Mouse (Mus musculus): ENCODE results near the gene Ncapd3. TPM values are rescaled to one million over a fixed set of nuclear protein-coding genes. Genes with fewer than 3 reads are reported as not detected.

Gene Ncapd3
- total RNA-seq, 2 experiments from 2014 or later = 8.7 to 12.0 TPM

DNA sequence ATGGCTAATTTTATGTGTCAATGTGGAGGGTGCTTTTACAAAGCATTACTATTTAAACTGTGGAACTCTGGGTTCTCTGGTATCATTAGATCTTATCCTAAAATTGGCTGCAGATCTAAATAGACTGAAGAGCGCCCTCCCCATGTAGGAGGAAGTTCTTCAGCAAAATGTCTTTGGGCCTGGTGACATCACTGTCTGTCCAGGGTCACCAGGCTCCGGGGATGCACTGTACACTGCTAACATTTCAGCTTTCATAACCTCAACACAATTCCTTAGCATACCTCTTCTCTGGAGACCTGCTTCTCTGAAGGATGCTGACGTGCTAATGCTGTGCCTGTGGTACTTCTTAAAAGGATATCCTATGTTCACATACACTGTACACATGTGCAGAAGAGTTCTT, 81.8 kb downstream of the Ncapd3 start:
- DNase-seq (ENCODE audit: low spot score in 2 of 2) = no peak

DNA sequence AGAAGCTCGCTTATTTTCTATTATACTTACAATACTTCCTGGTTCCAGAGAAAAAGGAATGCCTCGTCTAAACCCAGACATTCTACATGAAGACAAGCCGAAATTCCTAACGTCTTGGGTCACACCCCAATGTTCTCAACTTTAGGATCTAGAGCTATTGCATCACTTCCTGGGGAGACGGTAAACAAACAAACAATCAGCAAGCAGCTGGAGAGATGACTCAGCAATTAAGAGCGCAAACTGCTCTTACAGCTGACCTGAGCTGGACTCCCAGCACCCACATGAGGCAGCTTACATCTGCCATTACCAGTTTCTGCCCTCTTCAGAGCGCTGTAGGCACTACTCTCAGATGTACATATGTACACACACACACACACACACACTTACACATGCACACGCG, 91.3 kb downstream of the Ncapd3 start:
- DNase-seq (ENCODE audit: low spot score in 2 of 2) = no peak

DNA sequence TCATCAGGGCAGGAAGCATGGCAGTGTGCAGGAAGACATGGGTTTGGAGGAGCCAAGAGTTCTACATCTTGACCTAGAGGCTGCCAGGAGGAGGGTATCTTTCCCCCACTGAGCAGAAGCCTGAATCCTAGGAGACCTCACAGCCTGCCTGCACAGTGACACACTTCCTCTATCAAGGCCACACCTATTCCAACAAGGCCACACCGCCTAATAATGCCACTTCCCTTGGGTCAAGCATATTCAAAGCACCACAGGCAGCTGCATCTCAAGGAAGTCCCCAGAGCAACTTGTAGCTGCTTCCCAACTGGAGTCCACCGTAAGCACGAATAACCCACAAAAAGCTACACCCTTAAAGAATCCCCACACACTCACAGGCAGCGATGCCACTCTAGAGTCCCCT, 92.1 kb downstream of the Ncapd3 start:
- DNase-seq (ENCODE audit: low spot score in 2 of 2) = no peak

DNA sequence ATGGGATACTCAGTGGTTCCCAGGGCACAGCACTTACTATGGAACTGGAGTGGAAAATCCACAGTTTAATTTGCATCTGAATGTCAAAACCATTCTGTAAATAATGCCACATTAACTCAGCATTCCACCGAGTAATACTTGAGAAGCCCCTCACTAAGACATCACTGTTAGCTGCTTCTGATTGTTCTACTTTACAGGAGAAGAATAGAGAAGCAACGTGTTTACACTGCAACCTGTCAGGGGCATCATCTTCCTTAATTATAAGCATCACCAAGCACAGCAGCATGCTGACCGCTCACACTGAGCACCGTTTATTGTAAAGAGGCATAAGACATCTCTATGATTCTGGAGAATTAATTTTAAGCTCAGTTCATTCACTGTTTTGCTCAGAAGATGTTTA, 93.0 kb downstream of the Ncapd3 start:
- DNase-seq (ENCODE audit: low spot score in 2 of 2) = no peak

DNA sequence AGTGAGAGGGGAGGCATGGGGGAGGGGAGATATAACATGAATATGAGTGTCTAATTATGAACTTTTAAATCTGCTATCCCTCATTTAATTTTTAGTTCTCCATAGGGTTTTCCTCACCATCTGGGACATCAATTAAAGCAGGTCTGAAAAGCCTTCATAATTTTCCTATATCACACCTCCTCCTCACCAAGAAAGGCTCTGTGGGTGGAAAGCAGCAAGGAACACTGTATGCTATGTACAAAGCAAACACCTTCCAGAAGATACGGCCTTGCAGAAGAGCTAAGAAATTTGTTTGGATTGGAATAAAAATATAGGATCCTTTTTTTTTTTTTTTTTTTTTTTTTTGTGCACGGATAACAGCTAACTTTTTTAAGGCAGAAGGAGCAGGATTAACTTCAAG, 94.0 kb downstream of the Ncapd3 start:
- no peak for DNase-seq (ENCODE audit: low spot score in 2 of 2)

DNA sequence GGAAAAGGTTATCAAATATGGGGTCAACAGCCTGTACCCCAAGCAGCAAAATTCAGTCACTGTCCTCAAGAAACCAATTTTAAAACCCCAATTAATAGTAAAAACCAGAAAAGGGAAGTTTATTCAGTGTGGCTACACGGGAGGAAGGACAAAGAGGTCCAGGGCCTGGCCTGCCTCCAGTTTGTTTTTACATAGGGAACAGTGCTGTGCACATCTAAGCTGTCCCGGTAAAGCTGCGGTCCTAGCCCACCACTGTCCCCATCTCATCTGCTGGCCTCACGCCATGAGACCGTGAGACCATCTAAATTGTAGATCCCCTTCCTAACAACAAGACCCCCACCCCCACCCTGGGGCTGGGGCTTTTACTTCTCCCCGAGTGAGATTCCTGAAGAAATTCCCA, 95.5 kb downstream of the Ncapd3 start:
- DNase-seq (ENCODE audit: low spot score in 2 of 2) = no peak

DNA sequence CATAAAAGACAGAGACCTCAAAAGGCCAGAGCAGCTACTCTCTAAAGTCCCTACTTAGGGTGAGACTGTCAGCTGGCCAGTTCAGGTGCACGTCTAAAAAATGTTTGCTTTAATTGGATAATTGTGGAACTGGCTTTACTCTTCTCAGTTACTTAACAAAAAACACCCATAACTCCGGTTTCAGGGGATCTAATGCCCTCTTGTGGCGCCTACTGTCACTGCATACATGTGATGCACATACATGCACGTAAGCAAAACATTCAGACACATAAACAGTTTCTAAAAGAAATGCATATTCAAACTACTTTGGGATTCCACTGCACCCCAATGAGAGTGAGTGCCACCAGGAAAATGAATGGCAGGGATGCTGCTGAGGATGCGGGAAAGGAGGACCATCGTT, 96.6 kb downstream of the Ncapd3 start:
- DNase-seq (ENCODE audit: low spot score in 2 of 2) = no peak

DNA sequence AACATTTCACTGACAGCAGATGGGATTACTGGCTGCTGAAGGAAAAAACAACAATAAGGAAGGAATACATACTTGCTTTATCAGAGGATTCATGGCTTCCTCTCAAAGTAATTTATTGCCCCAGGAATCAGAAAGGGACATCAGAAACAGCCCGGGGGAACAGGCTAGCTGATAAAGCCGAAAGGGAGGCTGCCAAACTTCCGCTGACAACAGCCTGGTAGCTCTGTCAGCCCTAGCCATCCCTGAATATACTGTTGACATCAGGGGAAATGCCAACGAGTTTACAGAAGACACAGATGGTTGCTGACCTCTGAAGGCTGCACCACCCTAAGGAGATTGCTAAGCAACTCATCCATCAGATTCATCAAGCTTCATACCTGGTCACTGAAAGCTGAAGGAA, 98.7 kb downstream of the Ncapd3 start:
- no peak for DNase-seq (ENCODE audit: low spot score in 2 of 2)

DNA sequence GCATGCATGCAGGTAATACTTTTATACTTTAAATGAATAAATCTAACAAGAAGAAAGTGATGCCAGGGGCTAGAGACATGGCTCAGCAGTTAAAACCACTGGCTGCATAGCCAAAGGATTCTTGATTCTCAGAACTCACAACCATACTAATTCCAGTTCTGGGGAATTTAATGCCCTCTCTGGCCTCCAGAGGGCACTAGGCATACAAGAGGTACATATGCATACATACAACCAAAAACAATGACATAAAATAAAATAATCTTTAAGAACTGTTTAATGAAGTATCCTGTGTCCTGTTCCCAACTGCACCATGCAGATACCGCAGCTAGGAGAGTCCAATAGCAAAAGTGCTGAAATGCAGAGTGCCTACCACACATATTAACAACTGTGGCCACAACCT, 104.4 kb downstream of the Ncapd3 start:
- peak; percentile 40 to 48 for DNase-seq (ENCODE audit: low spot score in 2 of 2)

DNA sequence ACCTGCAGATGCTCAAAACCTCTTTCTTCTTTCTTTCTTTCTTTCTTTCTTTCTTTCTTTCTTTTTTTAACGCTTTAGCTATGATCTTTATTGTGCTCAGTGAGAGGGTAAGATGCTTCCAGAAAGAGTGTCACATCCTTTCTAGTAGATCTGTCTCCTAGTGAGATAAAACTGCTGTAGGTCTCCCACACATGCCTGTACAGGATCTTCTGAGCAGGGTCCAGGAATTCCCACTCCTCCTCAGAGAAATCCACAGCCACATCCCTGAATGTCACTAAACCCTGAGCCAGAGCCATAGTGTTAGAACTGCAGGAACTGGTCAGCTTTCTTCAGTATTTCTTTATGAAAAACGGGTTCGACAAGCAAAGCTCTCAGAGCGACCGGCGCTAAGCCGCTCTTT, 105.4 kb downstream of the Ncapd3 start:
- DNase-seq (ENCODE audit: low spot score in 2 of 2) = no peak

DNA sequence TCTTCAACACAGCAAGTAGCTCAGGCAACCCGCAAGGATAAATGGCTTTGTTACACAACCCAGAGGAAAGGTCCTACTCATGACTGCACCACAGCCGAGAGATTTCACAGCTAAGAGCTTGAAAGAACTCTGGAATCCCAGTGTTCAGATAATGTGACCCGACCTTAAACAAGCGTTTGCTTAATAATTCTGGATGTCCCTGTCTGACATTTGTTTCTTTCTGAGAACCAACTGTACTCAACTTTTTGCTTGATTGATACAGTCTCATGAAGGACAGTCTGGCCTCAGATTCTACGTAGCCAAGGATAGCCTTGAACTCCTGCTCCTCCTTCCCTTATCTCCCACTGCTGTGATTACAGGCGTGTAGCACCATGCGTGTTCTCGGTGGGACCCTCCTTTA, 106.7 kb downstream of the Ncapd3 start:
- DNase-seq (ENCODE audit: low spot score in 2 of 2) = no peak

DNA sequence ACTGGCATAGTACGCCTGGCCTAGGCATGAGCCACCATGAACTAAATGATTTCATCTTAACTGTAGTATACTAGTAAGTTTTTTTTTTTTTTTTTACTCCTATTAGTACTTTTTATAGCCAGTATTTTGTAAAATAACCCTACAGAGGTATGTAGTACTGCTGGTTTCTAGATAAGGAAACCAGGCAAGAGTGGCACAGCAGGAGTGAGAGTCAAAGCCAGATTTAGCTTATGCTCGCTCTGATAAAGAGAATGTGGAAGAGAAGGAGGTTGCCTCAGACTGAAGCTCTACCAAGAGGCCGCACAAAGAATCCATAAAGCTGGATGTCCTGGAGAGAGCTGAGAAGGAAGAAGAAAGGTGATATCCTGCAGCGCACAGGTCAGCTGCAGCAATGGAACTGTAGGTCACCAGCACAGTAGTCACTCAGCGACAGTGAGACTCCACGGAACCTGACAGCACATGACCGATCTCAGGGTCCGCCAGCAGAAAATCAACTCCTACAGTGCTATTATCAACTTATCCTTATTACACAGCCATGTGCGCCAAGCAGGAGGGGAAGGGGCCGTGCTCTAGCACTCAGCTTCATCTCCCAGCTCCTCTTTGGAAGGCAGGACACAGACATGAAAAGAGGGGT, 110.6 kb downstream of the Ncapd3 start:
- no peak for DNase-seq (ENCODE audit: low spot score in 2 of 2)

DNA sequence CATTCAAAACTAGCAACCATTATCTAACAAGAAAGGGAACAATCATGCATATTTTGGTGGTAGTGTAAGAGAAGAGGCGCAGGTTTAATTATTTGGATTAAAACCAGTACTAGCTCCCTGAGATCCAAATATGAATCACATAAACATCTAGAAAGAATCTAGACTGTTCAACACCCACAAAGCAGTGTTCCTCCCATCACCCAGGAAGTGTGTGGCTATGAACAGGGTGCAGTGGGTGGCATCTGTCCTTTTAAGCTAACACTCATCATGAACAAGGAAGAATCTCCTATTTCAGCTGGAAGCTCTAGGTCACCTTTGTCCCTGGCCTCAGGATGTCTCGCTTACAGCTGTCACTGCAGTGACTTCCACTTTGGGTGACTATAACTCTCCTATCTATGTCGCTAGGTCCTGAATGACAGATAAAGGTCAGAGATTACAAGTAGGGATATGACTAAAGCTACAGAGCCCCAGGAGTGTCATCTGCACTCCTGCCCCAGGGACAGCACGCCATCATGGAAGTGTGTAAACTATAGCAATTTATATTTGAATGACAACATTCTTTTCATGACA, 114.4 kb downstream of the Ncapd3 start:
- no peak for DNase-seq (ENCODE audit: low spot score in 2 of 2)

Other genes with a start within 250 kb of the Ncapd3 start
- gene Glb1l2, start 223.7 kb upstream of the Ncapd3 start, total RNA-seq (2021) = 10 to 100 TPM in 1 of 2 experiments, 1 to 10 TPM in 1; 5.5 to 19.8 TPM
- gene Glb1l3, start 169.3 kb upstream of the Ncapd3 start, total RNA-seq (2021) = 1 to 10 TPM; 1.3 to 2.7 TPM
- gene Gm1110, start 107.1 kb upstream of the Ncapd3 start, total RNA-seq (2021) = not detected
- gene Acad8, start 30.6 kb upstream of the Ncapd3 start, total RNA-seq (2021) = 10 to 100 TPM; 66.9 to 74.2 TPM
- 10 to 100 TPM; 40.0 to 42.9 TPM for gene Thyn1, start 30.5 kb upstream of the Ncapd3 start, total RNA-seq (2021)
- gene Vps26b, start 110 bp upstream of the Ncapd3 start, total RNA-seq (2021) = 10 to 100 TPM; 29.1 to 36.7 TPM
- 10 to 100 TPM; 32.4 to 35.4 TPM for gene Jam3, start 125.2 kb downstream of the Ncapd3 start, total RNA-seq (2021)